Mouse (Mus musculus): ENCODE measurements at regions not wholly inside any gene's neighbourhood (a gene's known extent, or its start where the extent isn't known, plus 50 kb on each side); places are given as distances from the start of the nearest gene placed in this dataset.

- DNase-seq (ENCODE audit: low read depth, low spot score), result no peak
These were observed 70.0 kb downstream of the Mbip start for GRCm38 (mm10) chr12:56275556-56276242.

- no peak for DNase-seq (ENCODE audit: low read depth, low spot score)
These were observed 80.6 kb downstream of the Mbip start for GRCm38 (mm10) chr12:56265049-56265448.

GRCm38 (mm10) chr12:56261471-56261870 lies 84.2 kb downstream of the Mbip start:
- no peak for DNase-seq (ENCODE audit: low read depth, low spot score)

- no peak for DNase-seq (ENCODE audit: low read depth, low spot score)
These were observed 87.2 kb downstream of the Mbip start for GRCm38 (mm10) chr12:56258401-56259050.

- no peak for DNase-seq (ENCODE audit: low read depth, low spot score)
These were observed 89.3 kb downstream of the Mbip start for GRCm38 (mm10) chr12:56256243-56256881.

GRCm38 (mm10) chr12:56252612-56253444 lies 92.9 kb downstream of the Mbip start:
- no peak for DNase-seq (ENCODE audit: low read depth, low spot score)

GRCm38 (mm10) chr12:56250262-56250661 lies 95.4 kb downstream of the Mbip start:
- no peak for DNase-seq (ENCODE audit: low read depth, low spot score)

- DNase-seq (ENCODE audit: low read depth, low spot score), result no peak
These were observed 99.3 kb downstream of the Mbip start for GRCm38 (mm10) chr12:56246406-56246805.

GRCm38 (mm10) chr12:56242803-56243202 lies 102.9 kb downstream of the Mbip start:
- no peak for DNase-seq (ENCODE audit: low read depth, low spot score)

- DNase-seq (ENCODE audit: low read depth, low spot score), result no peak
These were observed 104.0 kb downstream of the Mbip start for GRCm38 (mm10) chr12:56241735-56242134.

GRCm38 (mm10) chr12:56240206-56240605 lies 105.5 kb downstream of the Mbip start:
- DNase-seq (ENCODE audit: low read depth, low spot score), result no peak

- DNase-seq (ENCODE audit: low read depth, low spot score), result no peak
These were observed 111.1 kb downstream of the Mbip start for GRCm38 (mm10) chr12:56234571-56234970.

GRCm38 (mm10) chr12:56233209-56233608 lies 112.5 kb downstream of the Mbip start:
- no peak for DNase-seq (ENCODE audit: low read depth, low spot score)

GRCm38 (mm10) chr12:56224142-56224895 lies 121.4 kb downstream of the Mbip start:
- no peak for DNase-seq (ENCODE audit: low read depth, low spot score)

GRCm38 (mm10) chr12:56193524-56193923 lies 152.2 kb downstream of the Mbip start:
- no peak for DNase-seq (ENCODE audit: low read depth, low spot score)

GRCm38 (mm10) chr12:56189562-56189961 lies 156.1 kb downstream of the Mbip start:
- DNase-seq (ENCODE audit: low read depth, low spot score), result no peak

GRCm38 (mm10) chr12:56160736-56161135 lies 185.0 kb downstream of the Mbip start:
- DNase-seq (ENCODE audit: low read depth, low spot score), result no peak

GRCm38 (mm10) chr12:56144359-56144758 lies 201.3 kb downstream of the Mbip start:
- no peak for DNase-seq (ENCODE audit: low read depth, low spot score)

- DNase-seq (ENCODE audit: low read depth, low spot score), result no peak
These were observed 201.9 kb downstream of the Mbip start for GRCm38 (mm10) chr12:56143789-56144188.

- DNase-seq (ENCODE audit: low read depth, low spot score), result no peak
These were observed 231.2 kb downstream of the Mbip start for GRCm38 (mm10) chr12:56114446-56114845.

- DNase-seq (ENCODE audit: low read depth, low spot score), result no peak
These were observed 245.3 kb downstream of the Brms1l start for GRCm38 (mm10) chr12:56081406-56081805.
